Mouse (Mus musculus): ENCODE results near the gene Tmem189. TPM values are rescaled to one million over a fixed set of nuclear protein-coding genes. Genes with fewer than 3 reads are reported as not detected.

The Tmem189 gene
- total and polyA plus RNA-seq, 3 experiments: 17.5 to 38.8 (median 20.1) TPM

DNA sequence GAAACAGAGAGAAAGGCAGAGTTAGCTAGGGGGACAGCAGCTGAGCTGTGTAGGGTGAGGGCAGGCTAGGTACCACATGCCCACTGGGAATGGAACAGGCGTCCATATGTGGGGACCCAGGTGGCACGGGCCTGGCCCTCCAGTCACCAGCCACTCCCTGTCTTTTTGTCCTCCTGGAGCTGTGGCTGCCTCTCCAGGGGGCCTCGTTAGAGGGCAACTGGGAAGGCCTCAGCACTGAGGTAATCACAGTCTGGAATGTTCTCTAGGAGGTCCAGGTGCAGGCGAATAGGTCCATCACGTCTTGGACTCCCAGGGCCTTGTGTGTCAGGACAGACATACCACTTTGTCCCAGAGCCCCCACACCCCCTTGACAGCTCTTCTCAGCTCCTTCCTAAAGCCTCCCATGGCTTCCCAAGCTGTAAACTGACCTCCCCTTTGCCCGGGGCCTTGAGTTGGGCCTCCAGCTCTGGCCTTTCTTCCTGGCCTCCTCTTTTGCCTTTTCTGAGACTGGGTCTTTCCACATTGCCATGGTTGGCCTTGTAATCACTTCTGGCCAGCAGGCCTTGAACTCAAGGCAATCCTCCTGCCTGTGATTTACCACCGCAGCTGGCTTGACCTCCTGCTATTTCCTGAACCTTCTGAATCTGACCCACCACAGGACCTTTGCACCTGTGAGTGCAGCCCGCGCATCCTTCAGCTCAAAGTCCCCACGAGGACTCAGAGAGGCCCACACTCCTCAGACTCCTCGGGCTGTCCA is 16.7 kb upstream of the Tmem189 start:
- ATAC-seq (ENCODE audit: extremely low read depth, insufficient number of reproducible peaks, low FRiP score, poor library complexity, severe bottlenecking): no peak
- no peak overlapping the region for H3K4me3 ChIP-seq (ENCODE audit: low read depth, low read length)
- H3K36me3 ChIP-seq (replicated peaks): no peaks in the 10 kb centered on the region
- no peaks in the 10 kb centered on the region for H3K9me3 ChIP-seq (replicated peaks)
- DNase-seq (ENCODE audit: low spot score): no peak
- H3K4me1 ChIP-seq (ENCODE audit: insufficient read depth, low read depth, low read length): peaks cover 25% of the 10 kb centered on the region
- no peak for TF ChIP-seq GATA2 (IDR thresholded peaks at IDR 0.05; ENCODE audit: borderline replicate concordance, low read depth, low read length)
- no peak for TF ChIP-seq GATA1 (IDR thresholded peaks at IDR 0.05; ENCODE audit: borderline replicate concordance, low read length)
- no peak for TF ChIP-seq TAL1 (conservative IDR thresholded peaks at IDR 0.05; ENCODE audit: low read depth, low read length)
- no peak for TF ChIP-seq CTCF (IDR thresholded peaks at IDR 0.05; ENCODE audit: low read depth, low read length)
- TF ChIP-seq POLR2AphosphoS5 (IDR thresholded peaks at IDR 0.05; ENCODE audit: insufficient replicate concordance, low read depth, low read length): no peak
- peaks cover 80% of the 10 kb centered on the region for H3K27me3 ChIP-seq (ENCODE audit: insufficient read depth, low read length)

DNA sequence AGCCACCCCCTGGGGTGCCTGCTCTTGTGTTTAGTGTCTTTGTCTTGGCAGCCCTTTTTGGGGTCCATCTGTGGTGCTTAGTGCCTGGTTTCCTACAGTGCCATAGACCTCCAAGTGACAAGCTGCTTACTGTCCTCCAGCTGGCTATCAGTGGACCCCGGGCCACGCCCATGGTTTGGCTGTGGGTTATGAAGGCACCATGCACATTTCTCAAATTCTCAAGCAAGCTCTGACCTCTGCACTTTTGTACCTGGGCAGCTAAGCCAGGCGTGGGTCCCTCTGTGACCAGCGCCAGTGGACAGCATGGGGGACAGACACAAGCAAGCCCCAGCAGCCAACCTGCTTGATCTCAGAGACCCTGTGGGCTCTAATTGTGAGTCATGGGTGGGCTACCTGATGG is 14.8 kb upstream of the Tmem189 start:
- no peaks in the 10 kb centered on the region for H3K9me3 ChIP-seq (replicated peaks)
- TF ChIP-seq GATA2 (IDR thresholded peaks at IDR 0.05; ENCODE audit: borderline replicate concordance, low read depth, low read length): no peak
- no peak for TF ChIP-seq GATA1 (IDR thresholded peaks at IDR 0.05; ENCODE audit: borderline replicate concordance, low read length)
- TF ChIP-seq TAL1 (conservative IDR thresholded peaks at IDR 0.05; ENCODE audit: low read depth, low read length): no peak
- no peak for TF ChIP-seq CTCF (IDR thresholded peaks at IDR 0.05; ENCODE audit: low read depth, low read length)
- TF ChIP-seq POLR2AphosphoS5 (IDR thresholded peaks at IDR 0.05; ENCODE audit: insufficient replicate concordance, low read depth, low read length): no peak
- peaks cover 15% of the 10 kb centered on the region for H3K4me1 ChIP-seq (ENCODE audit: insufficient read depth, low read depth, low read length)
- no peaks in the 10 kb centered on the region for H3K36me3 ChIP-seq (replicated peaks)
- DNase-seq (ENCODE audit: low spot score) (no peak), ATAC-seq (ENCODE audit: extremely low read depth, insufficient number of reproducible peaks, low FRiP score, poor library complexity, severe bottlenecking) (no peak)
- H3K27me3 ChIP-seq (ENCODE audit: insufficient read depth, low read length): peaks cover 70% of the 10 kb centered on the region
- H3K4me3 ChIP-seq (ENCODE audit: low read depth, low read length): no peak overlapping the region

DNA sequence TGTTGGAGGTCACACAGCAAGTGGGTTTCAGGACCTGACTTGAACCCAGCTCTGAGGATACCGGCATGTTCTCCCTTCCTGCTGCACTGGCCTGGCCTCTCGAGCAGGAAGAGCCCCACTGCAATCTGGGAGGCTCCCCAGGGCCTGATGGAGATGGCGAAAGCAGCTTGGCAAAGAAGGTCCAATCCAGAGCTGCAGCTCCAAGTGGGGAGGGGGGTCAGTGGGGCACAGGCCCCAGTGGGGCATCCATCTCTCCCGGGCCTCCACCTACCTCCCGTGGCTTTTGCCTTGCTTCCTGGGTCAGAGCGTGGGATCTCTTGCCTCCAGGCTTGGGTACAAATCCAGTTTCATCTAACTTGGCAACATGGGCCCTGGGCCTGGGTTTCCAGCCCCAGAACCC is 12.5 kb upstream of the Tmem189 start:
- Histone ChIP-seq H3K4me1 (ENCODE audit: insufficient read depth, low read depth, low read length) (peaks cover 24% of the 10 kb centered on the region), H3K27me3 (ENCODE audit: insufficient read depth, low read length) (peaks cover 53% of the 10 kb centered on the region), H3K36me3 (replicated peaks) (no peaks in the 10 kb centered on the region), H3K9me3 (replicated peaks) (no peaks in the 10 kb centered on the region), H3K4me3 (ENCODE audit: low read depth, low read length) (no peak overlapping the region)
- ATAC-seq (ENCODE audit: extremely low read depth, insufficient number of reproducible peaks, low FRiP score, poor library complexity, severe bottlenecking) (no peak), DNase-seq (ENCODE audit: low spot score) (no peak)
- TF ChIP-seq GATA1 (IDR thresholded peaks at IDR 0.05; ENCODE audit: borderline replicate concordance, low read length) (no peak), CTCF (IDR thresholded peaks at IDR 0.05; ENCODE audit: low read depth, low read length) (no peak), GATA2 (IDR thresholded peaks at IDR 0.05; ENCODE audit: borderline replicate concordance, low read depth, low read length) (no peak), TAL1 (conservative IDR thresholded peaks at IDR 0.05; ENCODE audit: low read depth, low read length) (no peak), POLR2AphosphoS5 (IDR thresholded peaks at IDR 0.05; ENCODE audit: insufficient replicate concordance, low read depth, low read length) (no peak)

DNA sequence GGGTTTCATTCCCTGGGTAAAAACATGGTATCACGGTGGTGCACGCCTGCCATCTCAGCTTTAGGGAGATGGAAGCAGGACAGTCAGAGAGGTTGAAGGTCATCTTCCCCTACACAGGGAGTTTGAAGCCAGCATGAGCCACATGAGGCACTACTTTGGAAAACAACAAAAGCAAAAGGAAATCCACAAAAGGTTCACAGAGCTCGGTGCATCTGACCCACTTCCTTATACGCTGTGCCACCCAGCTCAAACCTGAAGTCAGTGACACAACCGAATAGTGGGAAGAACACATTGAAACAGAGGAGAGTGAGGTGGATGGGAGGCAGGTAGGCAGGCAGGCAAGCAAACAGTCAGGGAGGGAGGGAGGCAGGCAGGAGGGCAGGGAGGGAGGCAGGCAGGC is 11.8 kb upstream of the Tmem189 start:
- Histone ChIP-seq H3K9me3 (replicated peaks) (no peaks in the 10 kb centered on the region), H3K36me3 (replicated peaks) (peaks cover 2% of the 10 kb centered on the region), H3K4me1 (ENCODE audit: insufficient read depth, low read depth, low read length) (peaks cover 26% of the 10 kb centered on the region), H3K27me3 (ENCODE audit: insufficient read depth, low read length) (peaks cover 49% of the 10 kb centered on the region), H3K4me3 (ENCODE audit: low read depth, low read length) (no peak overlapping the region)
- no peak for DNase-seq (ENCODE audit: low spot score)
- no peak for ATAC-seq (ENCODE audit: extremely low read depth, insufficient number of reproducible peaks, low FRiP score, poor library complexity, severe bottlenecking)
- no peak for TF ChIP-seq GATA1 (IDR thresholded peaks at IDR 0.05; ENCODE audit: borderline replicate concordance, low read length)

DNA sequence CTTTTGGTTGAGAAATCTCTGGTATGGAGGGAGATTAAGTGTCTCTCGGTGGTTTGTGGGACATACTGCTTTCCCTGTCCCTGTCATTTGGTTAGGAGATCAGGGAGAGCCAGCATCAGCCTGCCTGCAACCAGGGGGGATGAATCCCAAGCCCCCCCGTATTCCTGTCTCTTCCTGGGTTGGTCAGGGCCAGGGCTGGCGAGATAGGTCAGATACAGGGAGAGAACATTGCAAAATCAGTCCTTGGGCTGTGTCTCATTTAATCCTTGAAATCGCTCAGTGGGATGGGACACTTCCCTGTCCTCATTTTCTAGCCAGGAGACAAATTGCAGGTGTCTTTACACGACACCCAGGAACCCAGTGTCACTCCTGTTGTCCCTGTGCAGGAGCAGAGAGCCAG is 10.4 kb upstream of the Tmem189 start:
- Histone ChIP-seq H3K4me3 (ENCODE audit: low read depth, low read length) (no peak overlapping the region), H3K27me3 (ENCODE audit: insufficient read depth, low read length) (peaks cover 35% of the 10 kb centered on the region), H3K36me3 (replicated peaks) (peaks cover 12% of the 10 kb centered on the region), H3K4me1 (ENCODE audit: insufficient read depth, low read depth, low read length) (peaks cover 33% of the 10 kb centered on the region), H3K9me3 (replicated peaks) (no peaks in the 10 kb centered on the region)
- ATAC-seq (ENCODE audit: extremely low read depth, insufficient number of reproducible peaks, low FRiP score, poor library complexity, severe bottlenecking) (no peak), DNase-seq (ENCODE audit: low spot score) (no peak)
- TF ChIP-seq CTCF (IDR thresholded peaks at IDR 0.05; ENCODE audit: low read depth, low read length) (no peak), GATA1 (IDR thresholded peaks at IDR 0.05; ENCODE audit: borderline replicate concordance, low read length) (no peak), POLR2AphosphoS5 (IDR thresholded peaks at IDR 0.05; ENCODE audit: insufficient replicate concordance, low read depth, low read length) (no peak)

DNA sequence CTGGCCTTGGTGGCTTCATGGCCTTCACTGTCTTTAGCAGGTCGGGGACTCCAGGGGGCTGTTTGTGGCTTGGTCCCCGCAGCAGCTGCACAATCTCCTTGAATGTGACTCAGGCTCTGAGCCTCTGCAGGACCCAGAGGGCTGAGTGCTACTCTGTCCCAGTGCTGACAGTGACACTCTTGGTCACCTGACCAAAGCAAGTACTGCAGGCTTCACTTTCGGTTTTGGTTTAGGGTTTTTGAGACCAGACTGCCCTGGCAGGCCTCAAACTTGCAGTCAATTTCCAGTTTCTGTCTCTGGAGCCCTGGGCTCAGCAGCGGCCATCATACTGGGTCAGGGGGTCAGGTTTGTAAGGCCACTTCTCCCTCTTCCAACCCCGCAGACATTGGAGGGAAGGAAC is 8.3 kb upstream of the Tmem189 start:
- peaks cover 19% of the 10 kb centered on the region for H3K27me3 ChIP-seq (ENCODE audit: insufficient read depth, low read length)
- H3K4me1 ChIP-seq (ENCODE audit: insufficient read depth, low read depth, low read length): peaks cover 35% of the 10 kb centered on the region
- no peak for TF ChIP-seq TAL1 (conservative IDR thresholded peaks at IDR 0.05; ENCODE audit: low read depth, low read length)
- no peak for TF ChIP-seq GATA1 (IDR thresholded peaks at IDR 0.05; ENCODE audit: borderline replicate concordance, low read length)
- no peak for TF ChIP-seq GATA2 (IDR thresholded peaks at IDR 0.05; ENCODE audit: borderline replicate concordance, low read depth, low read length)
- H3K9me3 ChIP-seq (replicated peaks): no peaks in the 10 kb centered on the region
- peak; percentile 87 for DNase-seq (ENCODE audit: low spot score)
- peak; percentile 91 for ATAC-seq (ENCODE audit: extremely low read depth, insufficient number of reproducible peaks, low FRiP score, poor library complexity, severe bottlenecking)
- peaks cover 19% of the 10 kb centered on the region for H3K36me3 ChIP-seq (replicated peaks)
- peak overlapping the region; percentile 63; the same call in 1 of the 2 replicates for H3K4me3 ChIP-seq (ENCODE audit: low read depth, low read length)

DNA sequence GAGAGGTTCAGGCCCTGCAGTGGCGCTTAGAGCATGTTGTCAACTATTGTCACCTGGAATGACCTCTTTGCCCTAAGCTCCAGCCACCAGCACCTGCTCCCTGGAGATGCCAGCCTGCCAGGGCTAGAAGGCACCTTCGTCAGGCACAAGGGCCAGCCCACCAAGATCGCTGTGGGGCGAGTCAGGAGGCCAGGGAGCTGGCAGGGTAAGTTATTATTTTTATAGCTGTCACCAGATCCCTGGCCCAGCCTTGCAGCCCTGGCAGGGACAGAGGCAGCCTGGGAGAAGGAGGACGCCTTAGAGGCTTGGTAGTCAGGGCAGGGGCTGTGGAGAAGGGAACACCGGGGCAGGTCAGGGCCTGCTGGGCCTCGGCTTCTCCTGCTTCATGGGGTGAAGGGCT is 6.5 kb upstream of the Tmem189 start:
- TF ChIP-seq POLR2AphosphoS5 (IDR thresholded peaks at IDR 0.05; ENCODE audit: insufficient replicate concordance, low read depth, low read length) (no peak), GATA2 (IDR thresholded peaks at IDR 0.05; ENCODE audit: borderline replicate concordance, low read depth, low read length) (no peak), TAL1 (conservative IDR thresholded peaks at IDR 0.05; ENCODE audit: low read depth, low read length) (no peak), CTCF (IDR thresholded peaks at IDR 0.05; ENCODE audit: low read depth, low read length) (no peak), GATA1 (IDR thresholded peaks at IDR 0.05; ENCODE audit: borderline replicate concordance, low read length) (no peak)
- peaks cover 47% of the 10 kb centered on the region for H3K4me1 ChIP-seq (ENCODE audit: insufficient read depth, low read depth, low read length)
- peaks cover 36% of the 10 kb centered on the region for H3K36me3 ChIP-seq (replicated peaks)
- H3K27me3 ChIP-seq (ENCODE audit: insufficient read depth, low read length): peaks cover 9% of the 10 kb centered on the region
- H3K4me3 ChIP-seq (ENCODE audit: low read depth, low read length): no peak overlapping the region
- no peak for DNase-seq (ENCODE audit: low spot score)
- no peaks in the 10 kb centered on the region for H3K9me3 ChIP-seq (replicated peaks)
- ATAC-seq (ENCODE audit: extremely low read depth, insufficient number of reproducible peaks, low FRiP score, poor library complexity, severe bottlenecking): no peak
